Mouse (Mus musculus) MEL (cell line): ENCODE results near the gene Slc35c1.

Experiments used
- ETS1 ChIP-seq: IDR thresholded peaks from 2 replicates; pipeline ENCODE4 v1.6.1; 2012; ENCODE audit warnings: low read depth, mild to moderate bottlenecking, inconsistent platforms, low read length, improper control_type of control experiment, moderate library complexity
- MAFK ChIP-seq: IDR thresholded peaks from 2 replicates; pipeline ENCODE4 v1.6.1; 2011; ENCODE audit warnings: low read depth, mild to moderate bottlenecking, low read length, improper control_type of control experiment, borderline replicate concordance
- MAX ChIP-seq: IDR thresholded peaks from 2 replicates; pipeline ENCODE4 v1.6.1; 2011; ENCODE audit warnings: low read length, improper control_type of control experiment
- NRF1 ChIP-seq: IDR thresholded peaks from 2 replicates; pipeline ENCODE4 v1.6.1; 2014; ENCODE audit warnings: low read depth, mild to moderate bottlenecking, inconsistent platforms, low read length, improper control_type of control experiment, moderate library complexity; ENCODE audit not compliant: poor library complexity, insufficient read depth, severe bottlenecking
- ZMIZ1 ChIP-seq: IDR thresholded peaks from 2 replicates; pipeline ENCODE4 v1.6.1; 2012; ENCODE audit warnings: low read depth, mild to moderate bottlenecking, inconsistent platforms, low read length, improper control_type of control experiment, moderate library complexity

GRCm38 (mm10) chr2:92497112-92497511 is 36.8 kb upstream of the Slc35c1 start:
- TF ChIP-seq ZMIZ1, result no peak
- no peak for TF ChIP-seq NRF1
- no peak for TF ChIP-seq ETS1
- no peak for TF ChIP-seq MAX
- TF ChIP-seq MAFK, result no peak
